Mouse (Mus musculus) testis, postnatal 10 days (tissue): ENCODE data around the gene Prr14l.
"Not testable (repeated sequence)": the region's sequence is repeated elsewhere in the genome, so short reads cannot be mapped to it uniquely, and the experiment has no call there.

Experiments
- DNase-seq: peaks from one replicate; pipeline ENCODE4 v3.0.0; 2021; ENCODE audit warnings: low spot score

The Prr14l gene

GRCm38 (mm10) chr5:32785313-32785915 lies 68.6 kb downstream of the Prr14l start, which contains the start of gene Pisd:
TSS of gene Pisd (minus strand) at chr5:32785646.
- peak; percentile 97 for DNase-seq

GRCm38 (mm10) chr5:32784726-32785125 lies 69.3 kb downstream of the Prr14l start:
- DNase-seq = no peak

- DNase-seq = no peak
Measured at GRCm38 (mm10) chr5:32781596-32781995, 72.5 kb downstream of the Prr14l start.

- DNase-seq = no peak
Measured at GRCm38 (mm10) chr5:32778168-32778567, 75.9 kb downstream of the Prr14l start.

GRCm38 (mm10) chr5:32772361-32772760 lies 81.7 kb downstream of the Prr14l start:
- DNase-seq = no peak

GRCm38 (mm10) chr5:32767636-32768373 lies 86.3 kb downstream of the Prr14l start:
- DNase-seq = no peak

- no peak for DNase-seq
Measured at GRCm38 (mm10) chr5:32767004-32767403, 87.1 kb downstream of the Prr14l start.

GRCm38 (mm10) chr5:32761566-32762140 lies 92.4 kb downstream of the Prr14l start:
- no peak for DNase-seq

GRCm38 (mm10) chr5:32760787-32761186 lies 93.3 kb downstream of the Prr14l start:
- no peak for DNase-seq

GRCm38 (mm10) chr5:32760352-32760751 lies 93.7 kb downstream of the Prr14l start:
- not testable (repeated sequence) for DNase-seq

- no peak for DNase-seq
Measured at GRCm38 (mm10) chr5:32759662-32760061, 94.4 kb downstream of the Prr14l start.

- DNase-seq = no peak
Measured at GRCm38 (mm10) chr5:32756141-32756540, 97.9 kb downstream of the Prr14l start.

GRCm38 (mm10) chr5:32751736-32752135 lies 102.3 kb downstream of the Prr14l start:
- no peak for DNase-seq

- no peak for DNase-seq
Measured at GRCm38 (mm10) chr5:32748936-32749335, 105.1 kb downstream of the Prr14l start.

GRCm38 (mm10) chr5:32747650-32748375 lies 106.2 kb downstream of the Prr14l start:
- no peak for DNase-seq

GRCm38 (mm10) chr5:32745705-32746655 lies 108.1 kb downstream of the Prr14l start:
- peak; percentile 73 for DNase-seq

- DNase-seq = no peak
Measured at GRCm38 (mm10) chr5:32742149-32742548, 111.9 kb downstream of the Prr14l start.

GRCm38 (mm10) chr5:32741377-32741776 lies 112.7 kb downstream of the Prr14l start:
- not testable (repeated sequence) for DNase-seq

GRCm38 (mm10) chr5:32740850-32741249 lies 113.2 kb downstream of the Prr14l start:
- not testable (repeated sequence) for DNase-seq

GRCm38 (mm10) chr5:32740138-32740537 lies 113.9 kb downstream of the Prr14l start:
- no peak for DNase-seq
